Mouse (Mus musculus): ENCODE measurements around the gene Pced1a.
A peak's percentile ranks its signal among the peaks of the same experiment; 100 is the strongest.

Pced1a gene

DNA sequence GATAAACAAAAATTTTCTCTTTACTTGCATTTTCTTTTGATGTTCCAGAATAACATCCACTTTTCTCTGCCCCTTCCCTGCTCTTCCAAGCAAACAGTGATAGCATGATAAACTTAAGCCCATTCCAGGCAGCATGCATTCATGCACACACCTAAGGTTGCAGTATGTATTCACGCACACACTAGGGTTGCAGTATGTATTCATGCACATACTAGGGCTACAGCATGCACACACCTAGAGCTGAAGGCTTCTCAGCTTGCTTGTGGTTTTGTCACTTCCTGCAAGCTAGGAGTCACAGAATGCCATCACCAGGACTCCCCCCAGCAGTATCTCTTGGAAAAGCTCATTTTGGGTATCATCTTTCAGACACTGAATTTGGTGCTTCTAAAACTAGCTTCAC is 12.3 kb upstream of the Pced1a start:
- no peak for DNase-seq (ENCODE audit: low spot score in 2 of 2)

DNA sequence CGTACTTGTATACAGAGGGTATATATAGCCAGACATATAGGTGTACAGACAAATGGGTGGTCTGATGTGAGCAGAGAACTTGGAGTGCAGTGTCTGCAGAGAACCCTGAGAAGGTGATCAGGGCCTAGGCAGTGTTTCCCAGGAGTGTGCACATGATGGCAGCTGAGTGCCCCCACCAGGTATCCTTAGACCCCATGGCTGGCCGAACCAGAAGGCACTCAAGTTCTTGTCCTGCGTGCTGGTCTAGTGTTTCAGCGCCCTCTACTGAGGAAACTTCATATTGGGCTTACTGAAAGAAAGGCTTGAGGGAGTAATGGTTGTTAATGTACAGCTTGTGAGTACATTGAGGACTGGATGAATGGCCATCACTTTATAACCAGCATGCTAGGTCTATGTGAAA is 8.7 kb upstream of the Pced1a start:
- peak in 1 of 2 experiments; percentile 75 for DNase-seq (ENCODE audit: low spot score in 2 of 2)

DNA sequence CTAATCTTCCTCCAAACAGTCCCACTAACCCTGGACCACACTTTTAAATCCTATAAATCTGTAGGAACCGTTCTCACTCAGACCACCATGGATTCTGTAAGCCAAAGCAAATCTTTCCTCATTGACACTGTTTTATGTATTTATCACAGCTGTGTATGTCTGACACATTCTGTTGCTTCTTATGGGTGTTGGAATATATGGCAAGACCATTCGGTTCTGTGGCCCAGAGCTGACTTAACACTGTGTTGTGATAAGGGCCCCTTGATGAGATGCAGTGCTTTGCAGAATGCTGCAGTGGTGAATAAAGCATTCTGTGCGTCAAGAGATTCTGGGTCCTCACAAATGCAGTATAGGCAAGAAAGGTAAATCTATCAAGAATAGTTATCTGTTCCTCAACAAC is 7.7 kb upstream of the Pced1a start:
- DNase-seq (ENCODE audit: low spot score in 2 of 2), result no peak

DNA sequence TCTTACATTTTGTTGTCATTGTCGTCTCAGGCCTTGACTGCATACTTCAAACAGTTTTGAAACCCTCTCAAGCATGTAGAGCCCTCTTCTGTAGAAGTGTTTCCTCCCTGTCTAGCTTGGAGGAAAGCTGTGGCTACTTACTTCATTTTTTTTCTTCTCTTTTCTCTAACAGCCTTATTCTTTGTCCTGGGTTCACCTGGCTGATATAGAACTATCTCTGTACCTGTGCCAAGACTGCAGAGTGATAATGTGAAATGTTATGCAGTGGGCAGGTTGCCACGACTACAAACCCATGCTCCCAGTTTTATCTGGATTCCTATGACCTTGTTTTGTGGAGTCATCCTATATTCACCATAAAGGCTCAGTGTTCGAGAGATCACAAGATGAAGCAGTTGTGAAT is 6.0 kb upstream of the Pced1a start:
- no peak for DNase-seq (ENCODE audit: low spot score in 2 of 2)

DNA sequence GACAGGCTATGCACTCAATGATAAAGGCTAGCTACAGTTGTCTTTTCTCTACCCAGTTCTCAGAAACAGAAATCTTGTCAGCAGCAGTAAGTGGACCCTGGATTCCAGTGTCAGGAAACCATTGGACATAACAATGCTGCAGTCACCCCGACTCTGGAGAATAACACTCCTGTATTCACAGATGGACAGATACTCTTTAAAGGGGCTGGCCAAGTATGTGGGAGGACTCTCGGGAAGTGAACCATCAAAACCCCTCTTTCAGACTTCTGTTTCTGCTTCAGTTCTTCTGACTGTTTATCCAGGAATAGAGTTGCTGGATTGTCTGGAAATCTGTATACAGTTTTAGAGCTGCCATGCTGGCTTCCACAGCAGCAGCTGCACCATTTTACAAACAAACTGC is 5.3 kb upstream of the Pced1a start:
- DNase-seq (ENCODE audit: low spot score in 2 of 2), result no peak

DNA sequence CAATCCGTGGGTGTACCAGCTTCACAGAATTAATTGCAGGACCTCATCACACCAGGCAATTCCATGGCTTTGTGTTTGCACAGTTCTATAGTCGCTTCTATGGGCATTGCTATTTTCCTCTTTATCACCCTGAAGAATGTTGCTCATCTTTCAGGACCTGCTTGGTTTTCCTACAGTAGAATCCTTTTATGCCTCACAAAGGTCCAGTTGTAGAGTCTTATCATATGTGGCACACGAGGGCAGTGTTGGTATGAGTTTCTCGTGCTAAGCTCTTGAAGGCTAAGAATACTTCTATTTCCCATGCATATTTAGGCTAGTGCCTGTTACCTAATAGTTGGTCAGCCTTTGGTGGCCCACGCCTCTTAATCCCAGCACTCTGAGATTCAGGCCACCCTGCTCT is 611 bp upstream of the Pced1a start:
- peak in 1 of 2 experiments; percentile 11 for DNase-seq (ENCODE audit: low spot score in 2 of 2)

DNA sequence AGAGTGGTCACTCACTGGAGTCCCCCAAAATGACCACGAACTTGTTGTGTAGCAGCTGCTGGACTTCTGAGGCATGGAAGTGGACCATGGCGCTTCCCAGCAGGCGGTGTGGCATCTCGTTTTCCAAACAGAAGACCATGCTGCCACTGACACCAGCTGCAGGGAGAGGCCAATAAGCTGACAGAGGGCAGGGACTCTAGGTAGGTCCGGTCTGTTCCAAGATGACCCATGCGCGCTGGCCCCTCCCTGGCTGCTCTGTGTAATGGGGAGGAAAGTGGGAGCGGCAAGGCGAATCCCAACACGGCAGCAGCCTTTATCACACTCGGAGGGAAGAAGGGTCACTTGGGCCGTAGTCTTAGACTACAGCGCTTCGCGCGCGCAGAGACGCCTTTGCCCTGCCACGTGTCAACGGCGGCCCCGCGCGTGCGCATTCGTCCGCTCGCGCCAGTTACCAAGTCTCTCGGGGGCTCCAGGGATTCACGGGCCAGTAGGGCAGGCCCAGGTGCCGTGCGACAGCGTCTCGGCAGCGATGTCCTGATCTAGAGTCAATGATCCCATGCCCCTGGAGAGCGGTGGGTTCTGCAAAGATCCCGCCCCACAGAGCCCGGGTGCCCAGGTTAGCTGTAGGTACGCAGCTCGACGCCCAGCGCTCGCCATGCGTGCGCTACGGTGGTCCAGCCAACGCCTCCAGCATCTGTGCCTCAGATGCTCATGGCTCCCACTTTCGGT is 940 bp downstream of the Pced1a start:
- DNase-seq (ENCODE audit: low spot score in 2 of 2), result peak; percentile 80 to 87

DNA sequence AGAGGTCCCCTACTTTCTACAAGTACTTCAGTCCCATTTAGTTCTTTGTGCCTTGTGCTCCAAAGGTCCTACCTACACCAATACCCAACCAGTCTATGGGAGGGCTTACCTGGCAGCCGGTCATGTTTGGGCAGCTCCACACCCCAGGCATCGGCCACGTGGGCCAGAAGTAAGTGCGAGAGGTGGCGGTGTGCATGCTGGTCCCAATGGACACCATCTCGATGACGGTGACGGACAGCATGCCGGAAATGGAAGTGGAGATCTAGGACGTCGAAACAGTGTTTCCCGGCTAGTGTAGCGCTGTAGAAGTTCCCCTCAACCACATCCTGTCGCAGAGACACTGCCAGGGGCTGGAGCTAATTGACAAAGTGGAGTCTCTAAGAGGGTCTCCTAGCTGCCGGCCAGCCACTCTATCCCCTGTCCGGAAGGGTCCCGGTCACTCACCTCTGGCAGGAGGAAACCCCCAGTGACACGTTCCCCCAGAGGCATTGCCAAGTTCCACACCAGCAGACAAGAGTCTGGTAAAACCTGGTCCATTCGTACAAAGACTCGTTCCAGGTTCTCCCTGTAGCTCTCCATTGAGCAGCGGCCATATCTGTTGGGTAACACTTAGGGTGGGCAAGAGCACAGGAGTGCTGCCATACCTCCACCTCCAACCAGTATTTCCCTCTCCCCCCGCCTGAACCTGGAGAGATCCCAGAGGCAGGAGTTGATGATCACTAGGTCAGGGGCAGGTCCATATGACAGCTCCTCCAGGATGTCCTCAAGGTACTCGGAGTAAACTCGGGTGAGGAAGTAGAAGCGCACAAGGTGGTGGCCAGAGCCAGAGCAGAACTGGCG is 2.5 kb downstream of the Pced1a start:
- no peak for DNase-seq (ENCODE audit: low spot score in 2 of 2)

DNA sequence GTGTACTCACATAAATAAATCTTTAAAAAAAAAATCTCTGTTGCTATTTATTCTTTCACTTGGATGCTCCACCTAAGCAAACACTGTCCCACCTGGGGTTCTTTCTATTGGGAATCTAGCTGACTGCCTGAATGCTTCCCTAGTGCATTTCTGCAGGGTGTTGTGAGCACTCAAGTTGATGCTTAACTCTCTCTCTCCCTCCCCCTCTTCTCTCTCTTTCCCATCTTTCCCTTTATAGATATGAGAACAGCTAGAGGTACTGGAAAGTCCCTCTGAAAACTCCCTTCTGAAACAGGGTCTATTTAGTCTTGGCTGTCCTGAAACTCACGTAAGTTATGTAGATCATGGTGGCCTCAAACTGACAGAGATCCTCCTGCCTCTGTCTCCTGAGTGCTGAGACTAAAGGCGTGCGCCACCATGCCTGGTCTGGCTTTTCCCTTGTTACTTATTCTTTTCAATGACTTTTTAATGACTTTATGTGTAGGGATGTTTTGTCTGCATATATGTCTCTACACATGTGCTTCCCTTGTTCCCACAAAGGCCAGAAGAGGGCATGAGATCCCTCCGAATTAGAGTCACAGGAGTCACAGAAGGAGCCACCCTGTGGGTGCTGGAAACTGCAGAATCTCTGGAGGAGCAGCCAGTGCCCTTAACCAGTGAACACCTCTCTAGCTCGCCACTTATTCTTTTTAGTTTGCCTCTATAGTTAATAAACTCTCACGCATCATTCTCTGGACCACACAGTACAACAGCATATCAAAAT is 10.2 kb downstream of the Pced1a start:
- DNase-seq (ENCODE audit: low spot score in 2 of 2), result no peak

DNA sequence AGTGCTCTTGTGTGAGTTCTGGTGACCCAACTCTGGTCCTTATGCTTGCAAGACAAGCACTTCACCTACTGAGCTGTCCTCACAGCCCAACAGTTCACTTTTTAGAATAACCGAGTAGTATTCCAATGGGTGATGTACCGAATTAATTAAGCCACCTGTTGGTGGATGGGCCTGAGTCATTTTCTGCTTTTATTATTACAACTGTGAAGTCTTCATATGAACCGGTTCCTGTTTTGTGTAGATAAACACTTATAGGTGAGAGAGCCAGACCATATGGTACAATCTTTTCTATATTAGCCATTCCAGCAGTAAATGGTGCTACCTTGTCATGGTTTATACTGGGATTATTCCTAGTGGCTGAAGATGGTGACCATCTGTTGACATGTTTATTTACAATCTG is 11.7 kb downstream of the Pced1a start:
- DNase-seq (ENCODE audit: low spot score in 2 of 2), result no peak

DNA sequence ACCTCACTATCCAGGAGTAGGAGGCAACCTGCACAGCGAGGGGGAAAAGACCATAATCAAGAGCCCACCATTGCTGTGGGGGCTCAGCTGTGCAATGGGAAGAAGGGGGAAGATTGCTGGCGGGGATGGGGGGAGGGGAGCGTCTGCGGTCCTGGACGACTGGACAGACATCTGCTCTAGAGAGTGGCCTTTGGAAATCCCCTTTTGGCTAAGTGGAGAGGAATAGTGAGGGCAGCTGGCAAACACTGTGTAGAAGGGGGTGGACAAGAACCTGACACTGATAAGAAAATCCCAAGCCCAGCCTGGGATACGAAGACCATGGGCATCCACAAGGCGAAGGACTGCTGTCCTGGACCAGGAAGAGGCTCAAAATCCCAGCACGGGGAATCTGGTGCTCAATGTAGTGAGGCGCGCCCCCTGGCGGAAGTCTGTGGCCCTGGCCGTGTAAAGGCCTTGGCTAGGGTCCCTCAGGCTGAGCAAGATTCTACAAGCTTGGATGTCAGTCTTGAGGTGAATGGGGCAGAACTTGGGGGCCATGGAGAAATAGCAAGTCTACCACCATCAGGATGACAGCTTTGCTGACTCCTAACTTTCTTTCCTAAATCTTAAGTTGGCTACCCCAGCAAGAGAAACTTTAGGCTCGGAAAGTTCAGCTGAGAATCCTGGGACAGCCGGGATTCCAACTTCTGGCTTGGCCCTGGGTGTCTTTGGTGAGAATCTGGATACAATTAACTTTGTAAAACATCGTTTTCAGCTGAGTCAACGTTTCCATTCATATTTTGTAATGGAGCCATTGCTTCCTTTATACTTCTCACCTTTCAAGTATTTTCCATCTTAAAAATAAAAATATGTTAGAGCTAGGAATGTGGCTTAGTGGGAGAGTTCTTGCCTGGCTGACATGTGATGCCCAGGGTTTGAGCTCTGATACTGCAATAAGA is 12.7 kb downstream of the Pced1a start:
- peak; percentile 80 to 81 for DNase-seq (ENCODE audit: low spot score in 2 of 2)

DNA sequence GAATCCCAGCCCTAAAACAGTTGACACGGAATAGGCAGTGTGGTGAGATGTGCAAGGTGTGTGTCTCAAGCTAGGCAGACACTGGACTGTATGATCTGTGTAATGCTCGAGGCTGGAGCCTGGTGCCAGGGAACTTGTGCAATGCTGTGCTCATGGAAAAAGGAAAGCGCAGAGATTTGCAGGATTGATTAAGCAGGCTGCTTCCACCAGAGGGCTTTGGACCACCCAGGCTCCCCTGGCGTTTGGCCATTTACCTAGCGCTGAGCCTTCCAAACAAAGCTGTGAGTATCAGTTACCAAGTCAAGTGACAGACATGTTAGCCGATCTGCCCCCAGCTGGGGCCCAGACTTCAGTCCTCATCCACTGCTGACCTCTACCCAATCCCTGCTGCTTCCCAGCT is 16.3 kb downstream of the Pced1a start:
- no peak for DNase-seq (ENCODE audit: low spot score in 2 of 2)

DNA sequence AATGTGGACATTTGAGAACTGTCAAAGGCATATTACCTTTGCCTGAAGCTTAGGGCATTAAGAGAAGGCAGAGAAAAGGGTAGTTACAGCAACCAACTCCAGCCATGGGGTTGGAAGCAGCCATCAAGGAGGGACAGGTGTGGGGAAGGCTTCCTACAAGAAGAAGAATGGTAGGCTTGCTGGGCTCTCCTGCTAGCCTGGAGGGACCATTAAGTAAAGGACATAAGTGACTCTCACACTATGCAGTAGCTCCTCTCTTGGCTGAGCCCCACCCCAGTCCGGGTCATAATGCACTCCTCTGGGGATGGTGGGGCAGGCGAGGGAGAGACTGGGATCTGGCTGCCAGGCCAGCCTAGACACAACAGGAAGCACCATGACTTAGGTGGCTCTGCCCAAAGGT is 18.3 kb downstream of the Pced1a start, which contains the start of gene Tmem239:
TSS of gene Tmem239 (plus strand) at position 301 of the 400 bp plus-strand sequence.
- no peak for DNase-seq (ENCODE audit: low spot score in 2 of 2)

DNA sequence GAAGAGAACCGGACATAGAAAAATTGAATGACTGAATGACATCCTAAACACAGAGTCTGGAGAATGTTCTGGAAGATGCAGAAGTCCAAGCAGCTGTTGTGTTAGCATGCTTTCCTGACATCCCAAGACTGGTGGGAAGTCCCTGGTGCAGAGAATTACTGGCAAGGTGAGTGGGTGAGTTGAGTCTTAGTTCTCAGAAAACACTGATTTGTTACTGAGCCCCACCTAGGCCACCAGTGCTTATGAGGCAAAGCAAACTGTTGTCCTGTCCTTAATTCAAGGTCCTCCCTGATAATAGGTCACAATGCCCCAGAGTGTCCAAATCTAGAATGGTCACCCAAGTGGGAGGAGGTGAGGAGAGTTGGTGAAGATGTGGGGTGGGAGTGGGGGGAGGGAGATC is 19.6 kb downstream of the Pced1a start, which contains the start of the genes Gm28372 and 1700020A23Rik:
TSS of gene Gm28372 (plus strand) at position 301 of the 400 bp plus-strand sequence.
TSS of gene 1700020A23Rik (plus strand) at position 321 of the 400 bp plus-strand sequence.
- DNase-seq (ENCODE audit: low spot score in 2 of 2), result no peak

DNA sequence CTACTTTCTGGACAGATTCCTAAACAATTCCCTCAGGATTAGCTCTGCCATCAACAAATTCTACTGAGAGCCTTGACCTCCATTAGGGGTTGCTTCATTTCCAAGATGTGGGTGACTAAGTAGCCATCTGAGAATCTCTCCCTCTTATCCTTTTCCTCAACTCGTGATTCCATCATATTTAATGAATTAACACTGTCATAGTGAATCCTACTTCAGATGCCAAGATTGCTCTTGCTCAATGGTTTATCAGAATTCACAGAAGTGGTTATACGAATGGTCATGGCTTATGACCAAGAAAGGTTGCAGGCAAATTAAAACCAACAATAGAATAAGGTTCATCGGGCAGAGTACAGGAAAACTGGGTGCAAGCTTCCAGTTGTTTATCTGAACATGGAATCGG is 22.6 kb downstream of the Pced1a start:
- no peak for DNase-seq (ENCODE audit: low spot score in 2 of 2)

DNA sequence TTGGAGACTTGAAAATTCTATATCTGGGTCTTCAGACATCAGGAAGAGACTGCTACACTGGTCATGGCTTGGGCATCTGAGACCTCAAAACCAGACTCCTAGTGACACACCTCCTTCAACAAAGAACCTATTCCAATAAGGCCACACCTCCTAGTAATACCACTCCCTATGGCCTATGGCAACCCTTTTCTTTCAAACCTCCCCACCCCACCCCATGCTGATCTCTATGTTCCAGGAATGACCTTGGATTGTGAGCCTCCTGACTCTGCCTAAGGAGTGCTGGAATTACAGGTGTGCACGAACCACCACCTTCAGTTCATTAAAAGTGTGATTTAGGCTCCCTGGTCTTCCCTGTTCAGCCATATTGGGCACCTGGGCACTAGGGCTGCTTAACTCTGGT is 24.5 kb downstream of the Pced1a start:
- no peak for DNase-seq (ENCODE audit: low spot score in 2 of 2)

DNA sequence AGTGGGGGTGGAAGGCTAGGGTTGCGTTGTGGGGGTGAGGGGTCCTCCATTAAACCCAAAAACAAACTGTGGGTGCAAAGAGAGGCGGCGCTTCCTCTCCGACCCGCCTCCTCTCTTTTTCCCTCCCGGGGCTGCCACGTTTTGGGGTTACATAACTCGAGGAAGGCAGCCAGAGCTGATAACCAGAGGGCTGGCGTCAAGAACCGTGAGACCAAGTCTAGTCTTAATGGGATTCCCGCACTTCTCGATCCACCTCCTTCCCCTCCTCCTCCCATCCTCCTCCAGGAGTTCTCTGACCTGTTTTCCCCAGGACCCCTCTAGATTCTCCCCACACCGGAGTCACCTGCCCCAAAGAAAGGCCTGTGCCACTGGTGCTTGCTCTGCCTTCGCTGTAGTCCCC is 26.4 kb downstream of the Pced1a start:
- DNase-seq (ENCODE audit: low spot score in 2 of 2), result no peak

DNA sequence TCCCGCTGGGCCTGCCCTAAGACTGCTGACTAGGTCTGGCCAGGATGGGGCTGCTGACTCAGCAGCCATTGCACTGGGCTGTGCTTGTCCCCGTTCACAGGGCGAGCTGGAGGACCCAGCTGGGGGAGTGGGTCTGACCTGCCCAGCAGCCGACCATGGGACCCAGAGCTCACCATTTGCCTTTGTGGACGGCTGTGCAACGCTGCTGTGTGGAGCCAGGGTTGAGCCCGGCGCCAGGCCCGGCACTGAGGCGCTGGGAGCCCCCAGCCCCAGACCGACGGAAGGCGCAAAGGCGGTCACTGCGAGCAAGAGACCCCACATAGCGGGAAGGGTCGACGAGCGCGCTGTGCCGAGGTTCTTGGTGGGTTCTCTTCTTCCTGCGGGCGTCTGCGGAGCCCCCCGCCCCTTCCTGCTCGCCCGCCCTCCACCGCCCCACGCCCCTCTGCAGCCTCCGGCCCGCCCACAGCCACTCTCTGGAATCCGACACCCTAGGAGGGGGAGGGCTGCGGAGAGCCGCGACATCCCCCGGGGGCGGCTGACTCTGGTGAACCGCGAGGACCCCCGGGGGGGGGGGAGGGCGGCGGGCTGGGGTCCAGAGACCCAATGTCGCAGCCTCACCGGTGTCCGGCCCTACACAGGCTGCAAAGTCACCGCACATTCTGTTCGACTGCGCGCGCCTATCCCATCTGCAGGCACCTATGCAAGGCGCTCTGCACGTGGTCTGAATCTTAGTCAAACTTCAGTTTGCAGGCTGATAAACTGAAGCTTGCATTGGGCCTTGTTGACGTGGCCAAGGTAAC is 27.1 kb downstream of the Pced1a start, which contains the start of gene Cpxm1:
TSS of gene Cpxm1 (minus strand) at position 389 of the 800 bp plus-strand sequence.
- no peak for DNase-seq (ENCODE audit: low spot score in 2 of 2)

DNA sequence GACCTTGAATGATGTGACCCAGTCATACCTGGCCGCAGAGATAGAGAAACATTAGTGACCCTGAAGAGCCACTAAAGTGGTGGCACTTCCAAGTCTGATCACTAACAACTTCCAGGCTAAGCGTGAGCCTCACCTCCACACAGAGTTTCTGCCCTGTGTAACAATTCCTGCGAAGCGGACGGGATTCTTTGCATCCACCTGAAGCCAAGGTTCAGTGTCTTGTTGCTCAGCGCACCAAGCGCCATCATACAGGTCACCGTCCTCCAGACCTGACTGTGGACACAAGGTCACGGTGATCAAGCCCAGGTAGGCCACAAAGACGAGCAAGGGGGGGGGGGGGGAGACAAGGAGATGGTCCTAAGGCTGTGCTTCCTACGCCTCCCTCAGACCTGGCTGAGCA is 28.8 kb downstream of the Pced1a start:
- no peak for DNase-seq (ENCODE audit: low spot score in 2 of 2)

DNA sequence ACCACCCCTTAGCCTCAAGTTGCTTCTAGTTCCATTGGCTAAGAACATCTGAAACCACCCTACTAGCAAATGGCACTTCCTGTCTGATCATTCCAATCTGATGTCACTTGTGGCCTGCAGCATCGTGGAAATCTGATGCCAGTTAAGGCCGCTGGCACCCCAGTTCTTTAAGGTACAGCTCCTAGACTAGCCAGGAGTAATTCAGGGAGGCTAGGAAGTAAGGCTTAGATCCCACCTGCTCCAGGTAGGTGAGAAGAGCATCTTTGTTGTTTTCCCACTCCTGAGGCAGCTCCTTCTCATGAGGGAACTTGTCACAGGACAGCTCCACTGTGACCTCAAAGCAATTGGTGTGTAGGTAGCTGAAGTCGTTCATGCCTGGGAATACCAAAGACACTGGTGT is 31.7 kb downstream of the Pced1a start:
- DNase-seq (ENCODE audit: low spot score in 2 of 2), result no peak
